Mouse (Mus musculus) hindbrain, embryonic 15.5 days (tissue): ENCODE results near the gene Traf6. TPM values are rescaled to one million over a fixed set of nuclear protein-coding genes. Genes with fewer than 3 reads are reported as not detected.
A peak's percentile ranks its signal among the peaks of the same experiment; 100 is the strongest.

Source experiments
- ATAC-seq: fragments of 200-750 bp; cut with Nextera tagmentation; 2 replicates; pipeline ENCODE4 v1.8.0; 2017; ENCODE audit warnings: low read depth, moderate number of reproducible peaks, moderate TSS enrichment; ENCODE audit not compliant: low FRiP score
- H3K27ac ChIP-seq: fragments of 300-500 bp; sonication (generic); replicated peaks from 2 replicates; pipeline ENCODE4 v1.5.1; 2015; ENCODE audit warnings: mild to moderate bottlenecking, inconsistent platforms
- H3K27me3 ChIP-seq: fragments of 300-500 bp; sonication (generic); 2 replicates; pipeline ENCODE4 v1.6.1; 2015; ENCODE audit warnings: control low read depth, inconsistent platforms
- H3K36me3 ChIP-seq: fragments of 300-500 bp; sonication (generic); 2 replicates; pipeline ENCODE4 v1.6.1; 2015; ENCODE audit warnings: control low read depth, inconsistent platforms
- H3K4me1 ChIP-seq: fragments of 300-500 bp; sonication (generic); replicated peaks from 2 replicates; pipeline ENCODE4 v1.6.1; 2015; ENCODE audit warnings: control low read depth, inconsistent platforms
- H3K4me2 ChIP-seq: fragments of 300-500 bp; sonication (generic); 2 replicates; pipeline ENCODE4 v1.6.1; 2015; ENCODE audit warnings: moderate library complexity, mild to moderate bottlenecking, inconsistent platforms
- H3K4me3 ChIP-seq: fragments of 300-500 bp; sonication (generic); 2 replicates; pipeline ENCODE4 v1.5.1; 2015; ENCODE audit warnings: mild to moderate bottlenecking, inconsistent platforms
- H3K9ac ChIP-seq: fragments of 300-500 bp; sonication (generic); 2 replicates; pipeline ENCODE4 v1.6.1; 2015; ENCODE audit warnings: inconsistent platforms
- H3K9me3 ChIP-seq: fragments of 300-500 bp; sonication (generic); 2 replicates; pipeline ENCODE4 v1.6.1; 2016; ENCODE audit warnings: control low read depth, inconsistent platforms
- WGBS: fragments of 180-500 bp; shearing (Covaris S2); methylation state at CpG from one replicate; pipeline ENCODE4 v1.1.7; 2015; 5-methylcytosine and 5-hydroxymethylcytosine counted together
- polyA plus RNA-seq: library from polyadenylated mRNA; unstranded; fragments of >200 nt; fragmentation: Nextera tagmentation; extraction: Ambion mirVana; gene quantifications from 2 replicates; pipeline ENCODE4 v1.2.1, GENCODE M21; 2015

Traf6 gene
- polyA plus RNA-seq, result 5.6 and 5.7 TPM in 2 replicates

- Histone ChIP-seq H3K4me2 (peak within 1 kb of the TSS; percentile 78), H3K4me3 (peak within 1 kb of the TSS; percentile 79), H3K27me3 (no peaks in the 10 kb centered on the region), H3K4me1 (peaks cover 13% of the 10 kb centered on the region; the same call in 1 of the 2 replicates), H3K27ac (peak within 1 kb of the TSS; percentile 30), H3K9me3 (no peaks in the 10 kb centered on the region), H3K9ac (peak within 1 kb of the TSS; percentile 73), H3K36me3 (no peaks in the 10 kb centered on the region)
- peak; percentile 86 for ATAC-seq
- WGBS, result under 1% methylated on average over 60 of the region's 68 CpGs
These were observed at the start of gene Traf6 for GRCm38 (mm10) chr2:101678236-101679021. TSS of gene Traf6 (plus strand) at chr2:101678429.

DNA sequence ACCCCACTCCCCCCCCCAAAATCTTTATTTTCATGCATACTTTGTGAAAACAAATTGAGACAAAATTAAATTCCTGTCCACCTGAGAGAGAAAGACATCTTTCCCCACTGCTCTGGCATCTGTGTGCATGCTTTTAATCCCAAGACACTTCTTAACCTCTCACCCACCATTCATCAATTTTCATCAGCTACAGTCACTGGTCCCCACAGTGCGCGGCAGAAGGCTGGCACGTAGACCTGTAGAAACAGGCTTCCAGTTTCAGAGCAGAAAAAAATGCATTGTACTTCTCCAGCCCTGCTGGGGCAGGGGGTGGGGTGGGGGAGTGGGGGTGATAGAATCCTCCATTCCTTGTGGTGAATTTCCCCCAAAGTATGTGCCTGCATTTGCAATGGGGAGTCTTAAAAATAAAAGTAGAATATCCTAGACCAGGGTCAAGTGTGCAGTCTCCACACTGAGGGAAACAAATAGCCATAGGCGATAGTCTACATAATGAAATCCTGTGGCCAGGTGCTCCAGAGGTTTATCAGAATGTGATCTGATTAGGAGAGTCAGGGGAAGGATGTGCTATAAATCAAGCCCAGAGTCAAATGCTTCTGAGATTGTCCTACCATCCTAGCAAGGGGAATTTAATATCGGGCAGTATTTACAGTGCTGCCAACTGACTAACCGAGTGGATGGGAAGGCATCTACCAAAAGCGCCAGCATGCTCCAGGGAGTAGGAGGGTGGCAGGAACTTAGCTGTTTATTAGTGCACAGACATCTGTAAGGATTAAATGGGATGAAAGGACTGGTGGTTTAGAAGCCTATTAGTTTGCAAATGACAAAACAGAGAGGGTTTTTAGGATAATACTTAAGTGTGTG, 39.0 kb upstream of the Traf6 start:
- no peak overlapping the region for H3K9ac ChIP-seq
- H3K4me1 ChIP-seq, result 0 out of 2 replicates have a peak, but pooled peaks cover 8% of the 10 kb centered on the region
- H3K36me3 ChIP-seq, result no peaks in the 10 kb centered on the region
- no peaks in the 10 kb centered on the region for H3K27me3 ChIP-seq
- ATAC-seq, result peak; percentile 42; the same call in 1 of the 2 replicates
- 33% methylated on average over 7 of the region's 7 CpGs for WGBS
- no peak overlapping the region for H3K4me3 ChIP-seq
- no peaks in the 10 kb centered on the region for H3K9me3 ChIP-seq
- H3K27ac ChIP-seq, result no peak overlapping the region
- no peak overlapping the region for H3K4me2 ChIP-seq

- Histone ChIP-seq H3K4me3 (no peak overlapping the region), H3K36me3 (no peaks in the 10 kb centered on the region), H3K27me3 (no peaks in the 10 kb centered on the region), H3K4me1 (0 out of 2 replicates have a peak, but pooled peaks cover 8% of the 10 kb centered on the region), H3K4me2 (no peak overlapping the region), H3K27ac (no peak overlapping the region), H3K9me3 (no peaks in the 10 kb centered on the region), H3K9ac (no peak overlapping the region)
- ATAC-seq, result no peak
- WGBS, result 73% methylated on average over 3 of the region's 3 CpGs
These were observed 38.3 kb upstream of the Traf6 start for GRCm38 (mm10) chr2:101639840-101640350.

- Histone ChIP-seq H3K4me2 (no peak overlapping the region), H3K27ac (no peak overlapping the region), H3K9me3 (no peaks in the 10 kb centered on the region), H3K36me3 (no peaks in the 10 kb centered on the region), H3K9ac (no peak overlapping the region), H3K4me3 (no peak overlapping the region), H3K27me3 (0 out of 2 replicates have a peak, but pooled peaks cover 1% of the 10 kb centered on the region), H3K4me1 (no peaks in the 10 kb centered on the region)
- no peak for ATAC-seq
- 87% methylated on average over 1 of the region's 1 CpGs for WGBS
These were observed 32.4 kb upstream of the Traf6 start for GRCm38 (mm10) chr2:101645841-101646240.

DNA sequence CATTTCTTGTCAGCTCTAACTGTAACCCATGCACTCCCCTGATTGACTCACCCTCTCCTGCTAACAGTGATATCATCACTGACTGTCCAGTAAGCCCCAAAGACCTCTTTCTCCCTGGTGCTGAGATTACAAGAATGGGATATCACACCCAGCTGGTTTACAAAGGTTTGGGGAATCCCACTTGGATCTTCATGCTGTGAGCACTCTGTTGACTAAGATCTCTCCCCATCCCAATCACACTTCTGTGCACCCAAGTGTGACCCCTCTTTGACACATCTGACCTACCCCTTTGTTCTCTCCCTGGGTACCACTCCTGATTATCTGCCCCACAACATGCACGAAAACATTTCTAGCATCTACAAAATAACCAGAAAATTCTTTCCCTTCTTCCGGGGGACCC, 29.9 kb upstream of the Traf6 start:
- no peak overlapping the region for H3K4me3 ChIP-seq
- 51% methylated on average over 2 of the region's 2 CpGs for WGBS
- 0 out of 2 replicates have a peak, but pooled peaks cover 3% of the 10 kb centered on the region for H3K27me3 ChIP-seq
- no peaks in the 10 kb centered on the region for H3K9me3 ChIP-seq
- peaks cover 10% of the 10 kb centered on the region for H3K4me1 ChIP-seq
- H3K4me2 ChIP-seq, result no peak overlapping the region
- no peak for ATAC-seq
- no peak overlapping the region for H3K27ac ChIP-seq
- no peaks in the 10 kb centered on the region for H3K36me3 ChIP-seq
- H3K9ac ChIP-seq, result no peak overlapping the region

GRCm38 (mm10) chr2:101649114-101649671, 29.0 kb upstream of the Traf6 start, which contains the start of the genes Rag1 and B230118H07Rik:
TSS of gene Rag1 (minus strand) at chr2:101649501.
TSS of gene B230118H07Rik (minus strand) at chr2:101649532.
- Histone ChIP-seq H3K36me3 (no peaks in the 10 kb centered on the region), H3K4me2 (no peak within 1 kb of the TSS), H3K4me1 (peaks cover 10% of the 10 kb centered on the region), H3K4me3 (no peak within 1 kb of the TSS), H3K27ac (no peak within 1 kb of the TSS), H3K27me3 (0 out of 2 replicates have a peak, but pooled peaks cover 3% of the 10 kb centered on the region), H3K9ac (no peak within 1 kb of the TSS), H3K9me3 (no peaks in the 10 kb centered on the region)
- 30% methylated on average over 8 of the region's 8 CpGs for WGBS
- no peak for ATAC-seq

GRCm38 (mm10) chr2:101650446-101650845, 27.8 kb upstream of the Traf6 start:
- Histone ChIP-seq H3K27ac (no peak overlapping the region), H3K27me3 (0 out of 2 replicates have a peak, but pooled peaks cover 3% of the 10 kb centered on the region), H3K9me3 (no peaks in the 10 kb centered on the region), H3K4me3 (no peak overlapping the region), H3K4me2 (no peak overlapping the region), H3K9ac (no peak overlapping the region), H3K4me1 (peaks cover 10% of the 10 kb centered on the region), H3K36me3 (no peaks in the 10 kb centered on the region)
- ATAC-seq, result no peak
- WGBS, result 62% methylated on average over 1 of the region's 1 CpGs

DNA sequence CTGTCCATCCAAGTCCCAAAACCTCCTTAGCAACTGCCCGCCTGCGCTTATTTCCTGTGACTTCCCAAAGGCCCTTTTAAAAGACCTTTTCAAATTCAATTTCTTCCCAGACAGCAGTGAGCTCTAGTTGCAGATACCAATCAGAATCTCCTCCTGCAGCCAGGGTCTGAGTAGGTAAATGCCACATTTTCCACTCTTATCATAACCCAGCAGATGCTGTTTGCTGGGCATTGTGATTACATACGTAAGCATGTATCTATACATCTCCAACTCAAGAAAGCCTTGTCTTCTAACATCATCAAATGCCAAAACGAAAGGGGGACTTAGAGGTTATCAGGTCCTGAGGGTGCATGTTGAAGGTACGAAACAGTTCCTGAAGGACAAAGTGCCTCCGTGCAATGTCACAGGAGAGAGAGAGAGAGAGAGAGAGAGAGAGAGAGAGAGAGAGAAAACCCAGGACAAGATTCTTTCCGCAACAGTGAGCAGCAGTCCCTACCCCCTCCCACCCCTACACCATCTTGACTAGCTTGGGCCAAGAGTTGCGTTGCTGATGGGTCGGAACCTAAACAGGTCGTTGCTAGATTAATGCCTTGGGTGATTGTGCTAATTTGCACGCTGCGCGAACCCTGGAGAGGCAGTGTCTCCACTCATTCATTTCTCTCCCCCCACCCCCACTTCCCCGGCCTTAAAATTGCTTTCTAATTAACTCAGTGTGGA, 25.9 kb upstream of the Traf6 start:
- H3K4me2 ChIP-seq, result peak overlapping the region; percentile 67

DNA sequence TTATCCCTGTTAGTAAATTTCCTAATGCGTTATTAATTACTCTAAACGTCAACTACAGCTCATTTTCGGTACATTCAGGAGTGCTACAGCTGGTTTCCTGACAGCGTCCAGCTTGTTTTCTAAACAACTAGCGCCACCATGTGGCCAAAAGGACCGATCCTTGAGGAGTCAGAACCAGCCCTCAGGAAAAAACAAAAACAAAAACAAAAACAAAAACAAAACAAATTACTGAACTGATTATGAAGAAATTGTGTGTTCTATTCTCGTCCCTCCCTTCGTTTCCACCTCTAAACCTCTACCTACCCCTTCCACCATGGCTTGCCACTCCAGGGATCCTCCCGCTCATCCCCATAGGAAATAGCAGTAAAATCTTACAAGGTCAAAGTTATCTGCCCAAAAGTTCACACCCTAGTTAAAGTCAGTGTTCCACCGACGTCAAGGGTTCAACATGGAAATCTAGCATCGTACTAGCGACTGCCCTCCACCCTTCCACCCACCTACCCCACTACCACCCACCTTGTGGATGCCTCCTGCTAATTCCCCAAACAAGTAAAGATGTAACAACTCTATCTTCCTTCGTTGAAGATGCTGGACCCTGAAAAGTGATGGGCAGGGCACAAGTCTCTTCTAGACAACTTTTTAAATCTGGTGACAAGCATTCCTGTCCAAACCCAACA, 25.2 kb upstream of the Traf6 start:
- WGBS, result 18% methylated on average over 14 of the region's 14 CpGs
- Histone ChIP-seq H3K4me2 (peak overlapping the region; percentile 67), H3K4me3 (peak overlapping the region; percentile 34), H3K9ac (0 out of 2 replicates have a peak overlapping the region, but pooled peaks have one; percentile 39), H3K9me3 (no peaks in the 10 kb centered on the region), H3K36me3 (no peaks in the 10 kb centered on the region), H3K4me1 (peaks cover 10% of the 10 kb centered on the region), H3K27me3 (0 out of 2 replicates have a peak, but pooled peaks cover 6% of the 10 kb centered on the region), H3K27ac (no peak overlapping the region)
- peak; percentile 87 for ATAC-seq

More for the DNA sequence above, 25.9 kb upstream of the Traf6 start:
- no peaks in the 10 kb centered on the region for H3K36me3 ChIP-seq
- WGBS, result 23% methylated on average over 14 of the region's 14 CpGs
- 0 out of 2 replicates have a peak overlapping the region, but pooled peaks have one; percentile 39 for H3K9ac ChIP-seq
- peaks cover 10% of the 10 kb centered on the region for H3K4me1 ChIP-seq
- H3K27ac ChIP-seq, result 0 out of 2 replicates have a peak overlapping the region, but pooled peaks have one; percentile 13
- H3K4me3 ChIP-seq, result peak overlapping the region; percentile 34
- H3K9me3 ChIP-seq, result no peaks in the 10 kb centered on the region
- ATAC-seq, result peak; percentile 78
- H3K27me3 ChIP-seq, result 0 out of 2 replicates have a peak, but pooled peaks cover 6% of the 10 kb centered on the region

GRCm38 (mm10) chr2:101660536-101660935, 17.7 kb upstream of the Traf6 start:
- Histone ChIP-seq H3K27me3 (0 out of 2 replicates have a peak, but pooled peaks cover 3% of the 10 kb centered on the region), H3K4me2 (no peak overlapping the region), H3K36me3 (no peaks in the 10 kb centered on the region), H3K9ac (no peak overlapping the region), H3K4me1 (0 out of 2 replicates have a peak, but pooled peaks cover 4% of the 10 kb centered on the region), H3K4me3 (no peak overlapping the region), H3K27ac (no peak overlapping the region), H3K9me3 (no peaks in the 10 kb centered on the region)
- 76% methylated on average over 2 of the region's 2 CpGs for WGBS
- ATAC-seq, result no peak
